Mouse (Mus musculus) intestine, postnatal 0 days (tissue): ENCODE data around the gene Gm9803. TPM values are rescaled to one million over a fixed set of nuclear protein-coding genes. Genes with fewer than 3 reads are reported as not detected.

Source experiments
- ATAC-seq: fragments of 200-750 bp; cut with Nextera tagmentation; 2 replicates; pipeline ENCODE4 v1.8.0; 2017; ENCODE audit warnings: mild to moderate bottlenecking, moderate TSS enrichment, moderate library complexity
- H3K27ac ChIP-seq: fragments of 300-500 bp; sonication (generic); 2 replicates; pipeline ENCODE4 v1.5.1; 2014; ENCODE audit warnings: mild to moderate bottlenecking, low read depth, low read length, moderate library complexity
- H3K27me3 ChIP-seq: fragments of 300-500 bp; sonication (generic); replicated peaks from 2 replicates; pipeline ENCODE4 v1.6.1; 2014; ENCODE audit warnings: low read length, mixed read lengths; ENCODE audit not compliant: control insufficient read depth, insufficient read depth
- H3K36me3 ChIP-seq: fragments of 300-500 bp; sonication (generic); 2 replicates; pipeline ENCODE4 v1.6.1; 2014; ENCODE audit warnings: mild to moderate bottlenecking, moderate library complexity; ENCODE audit not compliant: control insufficient read depth, insufficient read depth
- H3K4me1 ChIP-seq: fragments of 300-500 bp; sonication (generic); replicated peaks from 2 replicates; pipeline ENCODE4 v1.6.1; 2014; ENCODE audit warnings: antibody characterized with exemption, low read length, mixed read lengths; ENCODE audit not compliant: control insufficient read depth, insufficient read depth
- H3K4me2 ChIP-seq: fragments of 300-500 bp; sonication (generic); replicated peaks from 2 replicates; pipeline ENCODE4 v1.6.1; 2014; ENCODE audit warnings: low read depth, mild to moderate bottlenecking, moderate library complexity
- H3K4me3 ChIP-seq: fragments of 300-500 bp; sonication (generic); 2 replicates; pipeline ENCODE4 v1.5.1; 2014; ENCODE audit warnings: low read depth, low read length
- H3K9ac ChIP-seq: fragments of 300-500 bp; sonication (generic); 2 replicates; pipeline ENCODE4 v1.6.1; 2014; ENCODE audit warnings: mild to moderate bottlenecking, low read depth, low read length
- H3K9me3 ChIP-seq: fragments of 300-500 bp; sonication (generic); 2 replicates; pipeline ENCODE4 v1.6.1; 2016; ENCODE audit warnings: mixed run types; ENCODE audit not compliant: control insufficient read depth
- CTCF ChIP-seq: sonication (generic); IDR thresholded peaks from 2 replicates; pipeline ENCODE4 v1.5.1; 2016; ENCODE audit warnings: low read depth, mild to moderate bottlenecking, control low read depth, antibody characterized with exemption, moderate library complexity
- WGBS: fragments of 180-500 bp; shearing (Covaris S2); extraction: QIAGEN DNeasy Blood & Tissue Kit; methylation state at CpG from one replicate; pipeline ENCODE4 v1.1.7; 2014; 5-methylcytosine and 5-hydroxymethylcytosine counted together
- polyA plus RNA-seq: library from polyadenylated mRNA; unstranded; fragments of >200 nt; fragmentation: Nextera tagmentation; extraction: Ambion mirVana; gene quantifications from 2 replicates; pipeline ENCODE4 v1.2.1, GENCODE M21; 2015

The Gm9803 gene
- polyA plus RNA-seq, 1 experiment from 2014 or later: 14.8 TPM

DNA sequence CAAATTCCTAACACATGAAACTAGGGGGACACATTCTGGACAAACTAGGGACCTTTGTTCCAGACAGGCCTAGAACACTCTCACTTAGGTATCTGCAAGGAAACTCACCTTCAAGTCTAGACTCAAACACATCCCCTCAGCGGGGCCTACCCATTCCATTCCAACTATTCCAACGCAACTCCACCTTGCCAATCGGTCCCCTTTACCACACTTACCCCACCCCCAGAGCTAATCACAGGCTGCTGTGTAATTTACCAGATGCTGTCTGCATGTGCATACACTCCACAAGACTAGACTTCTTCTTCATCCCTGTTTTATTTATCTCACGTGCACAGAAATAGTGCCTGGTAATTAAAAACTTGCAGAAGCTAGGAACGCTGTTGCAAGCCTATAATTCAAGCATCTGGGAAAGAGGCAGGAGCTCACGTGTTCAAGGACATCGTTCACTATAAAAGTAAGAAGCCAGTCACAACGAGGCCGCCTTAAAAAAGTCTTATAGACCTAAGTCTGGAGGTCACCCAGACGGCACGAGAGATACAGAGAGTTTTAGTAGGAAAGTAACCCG lies 15.9 kb downstream of the Gm9803 start:
- Histone ChIP-seq H3K9ac (peak overlapping the region; percentile 90), H3K36me3 (no peaks in the 10 kb centered on the region; the same call in 1 of the 2 replicates), H3K27me3 (no peaks in the 10 kb centered on the region), H3K27ac (peak overlapping the region; percentile 88), H3K4me1 (0 out of 2 replicates have a peak, but pooled peaks cover 3% of the 10 kb centered on the region), H3K9me3 (no peaks in the 10 kb centered on the region), H3K4me3 (peak overlapping the region; percentile 90), H3K4me2 (peak overlapping the region; percentile 72)
- no peak for ATAC-seq
- WGBS: 10% methylated on average over 12 of the region's 12 CpGs
- TF ChIP-seq CTCF: no peak

DNA sequence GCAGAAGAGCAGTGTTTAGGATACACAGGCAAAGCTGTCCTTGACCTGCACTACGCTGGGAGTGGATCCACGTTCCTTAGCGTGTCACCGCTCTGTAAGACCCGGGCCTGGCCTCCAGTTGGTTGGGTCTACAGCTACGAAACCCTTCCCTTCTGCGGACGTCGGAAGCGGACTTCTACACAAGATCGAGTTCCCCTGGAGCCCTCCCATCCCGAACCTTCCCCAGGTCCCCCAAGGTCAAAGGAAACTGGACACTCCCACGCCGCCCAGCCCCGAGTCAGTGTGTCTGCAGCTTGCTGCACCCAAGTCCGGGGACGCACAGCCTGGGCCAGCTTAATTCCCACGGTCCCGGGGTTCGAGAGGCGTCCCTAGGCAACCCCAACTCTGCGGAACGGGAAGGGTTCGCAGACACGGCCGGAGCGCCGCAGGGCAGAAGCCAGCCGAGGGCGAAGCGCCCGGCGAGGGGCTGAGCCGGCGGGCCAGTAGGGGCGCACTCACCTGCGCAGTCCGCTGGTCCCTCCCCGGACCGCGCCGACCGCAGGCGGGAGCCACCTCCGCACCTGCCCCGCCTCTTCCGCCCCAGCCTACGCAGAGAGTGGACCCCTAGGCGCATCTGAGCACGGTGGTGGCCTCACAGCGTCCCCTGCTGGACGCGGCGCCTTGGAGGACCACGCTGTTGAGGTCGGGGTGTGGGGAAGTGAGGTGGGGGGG lies 16.7 kb downstream of the Gm9803 start, which contains the start of gene 1700021F05Rik:
Gene 1700021F05Rik, minus strand, starts transcription at position 553 of the 711 bp plus-strand sequence.
- WGBS: under 1% methylated on average over 44 of the region's 56 CpGs
- no peaks in the 10 kb centered on the region for H3K9me3 ChIP-seq
- H3K36me3 ChIP-seq: no peaks in the 10 kb centered on the region; the same call in 1 of the 2 replicates
- peak within 1 kb of the TSS; percentile 90 for H3K4me3 ChIP-seq
- 0 out of 2 replicates have a peak, but pooled peaks cover 3% of the 10 kb centered on the region for H3K4me1 ChIP-seq
- H3K4me2 ChIP-seq: peak within 1 kb of the TSS; percentile 72
- no peaks in the 10 kb centered on the region for H3K27me3 ChIP-seq
- H3K9ac ChIP-seq: peak within 1 kb of the TSS; percentile 90
- ATAC-seq: peak; percentile 97
- peak; percentile 90 for TF ChIP-seq CTCF
- H3K27ac ChIP-seq: peak within 1 kb of the TSS; percentile 88

DNA sequence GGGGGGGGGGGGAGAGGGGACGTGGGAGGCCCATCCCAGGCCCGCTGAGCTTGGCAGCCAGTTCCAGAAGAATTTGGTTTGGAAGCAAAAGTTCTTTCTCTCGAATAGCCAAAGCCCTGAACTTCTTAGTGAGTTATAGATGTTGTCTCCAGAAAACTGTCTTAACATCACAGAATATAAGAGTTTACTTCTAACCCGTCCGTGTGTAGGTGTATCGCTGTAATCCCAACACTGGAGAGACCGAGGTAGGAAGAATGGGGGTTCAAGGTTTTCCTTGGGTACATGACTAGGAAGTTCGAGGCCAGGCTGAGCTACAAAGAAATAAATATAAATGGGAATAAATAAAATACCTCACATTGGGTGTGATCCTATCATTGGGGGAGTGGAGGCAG lies 17.3 kb downstream of the Gm9803 start:
- 0 out of 2 replicates have a peak, but pooled peaks cover 3% of the 10 kb centered on the region for H3K4me1 ChIP-seq
- ATAC-seq: no peak
- no peaks in the 10 kb centered on the region for H3K27me3 ChIP-seq
- 38% methylated on average over 7 of the region's 8 CpGs for WGBS
- H3K4me3 ChIP-seq: peak overlapping the region; percentile 90; the same call in 1 of the 2 replicates
- H3K9me3 ChIP-seq: no peaks in the 10 kb centered on the region
- peak overlapping the region; percentile 72 for H3K4me2 ChIP-seq
- 0 out of 2 replicates have a peak overlapping the region, but pooled peaks have one; percentile 90 for H3K9ac ChIP-seq
- no peak for TF ChIP-seq CTCF
- no peak overlapping the region for H3K27ac ChIP-seq
- no peaks in the 10 kb centered on the region for H3K36me3 ChIP-seq

DNA sequence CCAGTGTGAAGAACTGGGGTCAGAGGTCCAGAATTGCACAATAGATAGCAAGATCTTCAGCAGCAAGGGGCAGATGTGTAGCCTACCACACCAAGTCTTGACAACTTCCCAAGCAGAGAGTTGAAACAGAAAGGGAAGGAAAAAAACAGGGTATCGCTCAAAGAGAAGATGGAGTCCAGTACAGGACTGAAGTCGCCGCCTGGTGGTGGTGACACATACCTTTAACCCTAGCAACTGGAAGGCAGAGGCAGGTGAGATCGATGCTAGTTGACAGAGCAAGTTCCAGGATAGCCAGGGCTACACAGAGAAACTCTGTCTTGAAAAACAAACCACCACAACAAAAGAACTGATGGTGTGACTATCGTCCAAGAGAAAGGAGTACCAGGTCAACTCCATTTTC lies 25.5 kb downstream of the Gm9803 start:
- no peak overlapping the region for H3K4me3 ChIP-seq
- no peaks in the 10 kb centered on the region for H3K36me3 ChIP-seq
- no peak overlapping the region for H3K9ac ChIP-seq
- no peak overlapping the region for H3K4me2 ChIP-seq
- H3K4me1 ChIP-seq: no peaks in the 10 kb centered on the region
- H3K9me3 ChIP-seq: no peaks in the 10 kb centered on the region
- ATAC-seq: 0 out of 2 replicates have a peak, but pooled peaks have one; percentile 28
- no peaks in the 10 kb centered on the region for H3K27me3 ChIP-seq
- H3K27ac ChIP-seq: no peak overlapping the region
- WGBS: 45% methylated on average over 5 of the region's 5 CpGs
- TF ChIP-seq CTCF: peak; percentile 77

DNA sequence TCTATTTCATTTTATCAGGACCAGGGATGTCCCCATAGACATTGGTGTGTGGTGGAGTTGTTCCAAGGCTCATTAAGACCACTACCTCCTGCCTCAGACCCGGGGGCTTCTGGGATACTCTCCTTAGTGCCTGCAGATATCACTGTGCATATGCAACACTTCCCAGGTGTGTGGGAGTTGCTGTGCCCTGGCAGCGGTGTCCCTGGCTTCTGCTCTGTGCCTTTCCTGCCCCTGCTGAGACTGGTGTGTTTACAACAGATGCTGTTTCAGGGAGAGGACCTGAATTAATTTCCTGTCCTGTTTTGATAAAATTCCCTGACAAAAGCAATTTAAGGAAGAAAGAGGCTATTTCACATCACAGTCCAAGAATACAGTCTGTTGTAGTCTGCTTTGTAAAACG lies 27.0 kb downstream of the Gm9803 start:
- Histone ChIP-seq H3K9ac (no peak overlapping the region), H3K4me1 (no peaks in the 10 kb centered on the region), H3K36me3 (no peaks in the 10 kb centered on the region), H3K4me3 (no peak overlapping the region), H3K9me3 (no peaks in the 10 kb centered on the region), H3K27ac (no peak overlapping the region), H3K4me2 (no peak overlapping the region), H3K27me3 (no peaks in the 10 kb centered on the region)
- no peak for ATAC-seq
- WGBS: 34% methylated on average over 3 of the region's 3 CpGs
- no peak for TF ChIP-seq CTCF

DNA sequence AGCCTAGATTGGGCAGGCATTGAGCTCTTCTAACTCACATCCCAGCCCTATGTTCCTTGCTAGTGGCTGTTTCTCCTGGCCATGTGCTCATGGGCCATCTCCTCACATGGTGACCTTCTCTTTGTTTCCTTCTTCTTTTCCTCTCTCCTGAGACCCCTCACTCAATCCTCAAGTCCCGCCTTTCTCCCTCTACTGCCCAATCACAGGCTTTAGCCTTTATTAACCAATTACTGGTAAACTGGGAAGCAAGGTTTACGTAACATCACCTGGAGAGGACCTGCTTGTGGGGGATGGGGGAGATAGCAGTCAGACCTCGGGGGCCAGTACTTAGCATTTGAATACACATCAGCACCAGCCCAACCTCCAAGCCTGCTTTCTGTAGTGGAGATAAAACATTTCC lies 27.5 kb downstream of the Gm9803 start:
- ATAC-seq: no peak
- H3K4me1 ChIP-seq: no peaks in the 10 kb centered on the region
- WGBS: 30% methylated on average over 3 of the region's 3 CpGs

More for the DNA sequence above, 27.5 kb downstream of the Gm9803 start:
- no peaks in the 10 kb centered on the region for H3K27me3 ChIP-seq
- no peak overlapping the region for H3K4me3 ChIP-seq
- H3K36me3 ChIP-seq: no peaks in the 10 kb centered on the region
- H3K9ac ChIP-seq: no peak overlapping the region
- no peak for TF ChIP-seq CTCF
- H3K27ac ChIP-seq: no peak overlapping the region
- no peaks in the 10 kb centered on the region for H3K9me3 ChIP-seq
- no peak overlapping the region for H3K4me2 ChIP-seq
